Mouse (Mus musculus) forebrain, embryonic 12.5 days (tissue): ENCODE measurements around the gene Scn2b. TPM values are rescaled to one million over a fixed set of nuclear protein-coding genes. Genes with fewer than 3 reads are reported as not detected.

Experiments used
- ATAC-seq: fragments of 200-750 bp; cut with Nextera tagmentation; 2 replicates; pipeline ENCODE4 v1.8.0; 2017; ENCODE audit warnings: moderate TSS enrichment; ENCODE audit not compliant: low FRiP score
- H3K27ac ChIP-seq: fragments of 300-500 bp; sonication (generic); 2 replicates; pipeline ENCODE4 v1.5.1; 2016; ENCODE audit warnings: mild to moderate bottlenecking
- H3K27me3 ChIP-seq: fragments of 300-500 bp; sonication (generic); 2 replicates; pipeline ENCODE4 v1.6.1; 2016; ENCODE audit warnings: mild to moderate bottlenecking
- H3K36me3 ChIP-seq: fragments of 300-500 bp; sonication (generic); replicated peaks from 2 replicates; pipeline ENCODE4 v1.6.1; 2016; ENCODE audit warnings: mild to moderate bottlenecking
- H3K4me1 ChIP-seq: fragments of 300-500 bp; sonication (generic); 2 replicates; pipeline ENCODE4 v1.6.1; 2016
- H3K4me2 ChIP-seq: fragments of 300-500 bp; sonication (generic); 2 replicates; pipeline ENCODE4 v1.6.1; 2016; ENCODE audit warnings: mild to moderate bottlenecking, moderate library complexity
- H3K4me3 ChIP-seq: fragments of 300-500 bp; sonication (generic); replicated peaks from 2 replicates; pipeline ENCODE4 v1.5.1; 2016; ENCODE audit warnings: mild to moderate bottlenecking
- H3K9ac ChIP-seq: fragments of 300-500 bp; sonication (generic); 2 replicates; pipeline ENCODE4 v1.6.1; 2016; ENCODE audit warnings: mild to moderate bottlenecking
- H3K9me3 ChIP-seq: fragments of 300-500 bp; sonication (generic); 2 replicates; pipeline ENCODE4 v1.6.1; 2016
- WGBS: fragments of 180-500 bp; shearing (Covaris S2); methylation state at CpG from one replicate; pipeline ENCODE4 v1.1.7; 2016; 5-methylcytosine and 5-hydroxymethylcytosine counted together
- polyA plus RNA-seq: library from polyadenylated mRNA; unstranded; fragments of >200 nt; fragmentation: Nextera tagmentation; extraction: Ambion mirVana; gene quantifications from 2 replicates; pipeline ENCODE4 v1.2.1, GENCODE M21; 2016

The Scn2b gene
- polyA plus RNA-seq, 1 experiment from 2014 or later, result 3.1 TPM

GRCm38 (mm10) chr9:45098426-45098825, 19.2 kb upstream of the Scn2b start:
- H3K27me3 ChIP-seq, result no peaks in the 10 kb centered on the region
- no peak for ATAC-seq
- no peak overlapping the region for H3K4me2 ChIP-seq
- no peaks in the 10 kb centered on the region for H3K4me1 ChIP-seq
- 75% methylated on average over 3 of the region's 3 CpGs for WGBS
- H3K9ac ChIP-seq, result no peak overlapping the region
- no peak overlapping the region for H3K4me3 ChIP-seq
- no peak overlapping the region for H3K27ac ChIP-seq
- no peaks in the 10 kb centered on the region for H3K36me3 ChIP-seq
- H3K9me3 ChIP-seq, result no peaks in the 10 kb centered on the region

- Histone ChIP-seq H3K4me1 (no peaks in the 10 kb centered on the region), H3K9me3 (no peaks in the 10 kb centered on the region), H3K4me3 (no peak overlapping the region), H3K4me2 (no peak overlapping the region), H3K27me3 (0 out of 2 replicates have a peak, but pooled peaks cover 3% of the 10 kb centered on the region), H3K9ac (no peak overlapping the region), H3K36me3 (no peaks in the 10 kb centered on the region), H3K27ac (no peak overlapping the region)
- ATAC-seq, result no peak
- 83% methylated on average over 1 of the region's 1 CpGs for WGBS
Measured at GRCm38 (mm10) chr9:45102528-45102927, 15.1 kb upstream of the Scn2b start.

GRCm38 (mm10) chr9:45103211-45103979, 14.2 kb upstream of the Scn2b start:
- no peak overlapping the region for H3K4me3 ChIP-seq
- H3K36me3 ChIP-seq, result no peaks in the 10 kb centered on the region
- H3K4me2 ChIP-seq, result no peak overlapping the region
- no peak overlapping the region for H3K27ac ChIP-seq
- ATAC-seq, result no peak
- WGBS, result 76% methylated on average over 11 of the region's 11 CpGs
- H3K27me3 ChIP-seq, result 0 out of 2 replicates have a peak, but pooled peaks cover 3% of the 10 kb centered on the region
- no peaks in the 10 kb centered on the region for H3K4me1 ChIP-seq
- H3K9me3 ChIP-seq, result no peaks in the 10 kb centered on the region
- H3K9ac ChIP-seq, result no peak overlapping the region

GRCm38 (mm10) chr9:45105596-45106374, 11.8 kb upstream of the Scn2b start:
- H3K27ac ChIP-seq, result no peak overlapping the region
- no peak overlapping the region for H3K4me2 ChIP-seq
- no peaks in the 10 kb centered on the region for H3K4me1 ChIP-seq
- no peak overlapping the region for H3K4me3 ChIP-seq
- H3K36me3 ChIP-seq, result no peaks in the 10 kb centered on the region
- 86% methylated on average over 2 of the region's 2 CpGs for WGBS
- ATAC-seq, result no peak
- no peak overlapping the region for H3K9ac ChIP-seq
- H3K27me3 ChIP-seq, result 0 out of 2 replicates have a peak, but pooled peaks cover 3% of the 10 kb centered on the region
- no peaks in the 10 kb centered on the region for H3K9me3 ChIP-seq

GRCm38 (mm10) chr9:45115706-45116105, 1.9 kb upstream of the Scn2b start:
- H3K27me3 ChIP-seq, result peaks cover 14% of the 10 kb centered on the region
- no peaks in the 10 kb centered on the region for H3K36me3 ChIP-seq
- no peak overlapping the region for H3K27ac ChIP-seq
- H3K9me3 ChIP-seq, result no peaks in the 10 kb centered on the region
- peak overlapping the region; percentile 45; the same call in 1 of the 2 replicates for H3K9ac ChIP-seq
- H3K4me1 ChIP-seq, result peaks cover 20% of the 10 kb centered on the region
- WGBS, result 2% methylated on average over 14 of the region's 14 CpGs
- H3K4me3 ChIP-seq, result peak overlapping the region; percentile 37
- peak overlapping the region; percentile 58 for H3K4me2 ChIP-seq
- ATAC-seq, result no peak

- ATAC-seq, result no peak
- Histone ChIP-seq H3K9me3 (no peaks in the 10 kb centered on the region), H3K4me2 (no peak overlapping the region), H3K27me3 (peaks cover 14% of the 10 kb centered on the region), H3K4me3 (no peak overlapping the region), H3K36me3 (no peaks in the 10 kb centered on the region), H3K9ac (no peak overlapping the region; the same call in 1 of the 2 replicates), H3K4me1 (peaks cover 20% of the 10 kb centered on the region), H3K27ac (no peak overlapping the region)
- WGBS, result 73% methylated on average over 9 of the region's 9 CpGs
Measured at GRCm38 (mm10) chr9:45116819-45117218, 763 bp upstream of the Scn2b start.

GRCm38 (mm10) chr9:45118552-45118951, 970 bp downstream of the Scn2b start:
- Histone ChIP-seq H3K27me3 (peaks cover 10% of the 10 kb centered on the region), H3K4me2 (peak overlapping the region; percentile 56), H3K36me3 (no peaks in the 10 kb centered on the region), H3K9ac (peak overlapping the region; percentile 70), H3K27ac (no peak overlapping the region), H3K4me3 (peak overlapping the region; percentile 55), H3K4me1 (peaks cover 29% of the 10 kb centered on the region), H3K9me3 (no peaks in the 10 kb centered on the region)
- ATAC-seq, result no peak
- WGBS, result 27% methylated on average over 10 of the region's 10 CpGs

GRCm38 (mm10) chr9:45119316-45119953, 1.9 kb downstream of the Scn2b start:
- Histone ChIP-seq H3K4me2 (no peak overlapping the region; the same call in 1 of the 2 replicates), H3K9ac (no peak overlapping the region), H3K27ac (no peak overlapping the region), H3K36me3 (no peaks in the 10 kb centered on the region), H3K4me1 (peaks cover 29% of the 10 kb centered on the region), H3K9me3 (no peaks in the 10 kb centered on the region), H3K4me3 (no peak overlapping the region), H3K27me3 (peaks cover 10% of the 10 kb centered on the region)
- 96% methylated on average over 8 of the region's 8 CpGs for WGBS
- no peak for ATAC-seq

- H3K36me3 ChIP-seq, result no peaks in the 10 kb centered on the region
- no peaks in the 10 kb centered on the region for H3K9me3 ChIP-seq
- ATAC-seq, result no peak
- H3K27ac ChIP-seq, result no peak overlapping the region
- no peak overlapping the region for H3K9ac ChIP-seq
- peaks cover 29% of the 10 kb centered on the region for H3K4me1 ChIP-seq
- 90% methylated on average over 14 of the region's 14 CpGs for WGBS
- H3K4me2 ChIP-seq, result no peak overlapping the region
- H3K27me3 ChIP-seq, result peaks cover 10% of the 10 kb centered on the region
- H3K4me3 ChIP-seq, result no peak overlapping the region
Measured at GRCm38 (mm10) chr9:45119954-45120530, 2.5 kb downstream of the Scn2b start.

- Histone ChIP-seq H3K36me3 (peaks cover 4% of the 10 kb centered on the region; the same call in 1 of the 2 replicates), H3K4me3 (no peak overlapping the region), H3K9me3 (no peaks in the 10 kb centered on the region), H3K27ac (no peak overlapping the region), H3K27me3 (peaks cover 10% of the 10 kb centered on the region), H3K9ac (no peak overlapping the region), H3K4me2 (no peak overlapping the region), H3K4me1 (peaks cover 26% of the 10 kb centered on the region)
- 92% methylated on average over 6 of the region's 6 CpGs for WGBS
- no peak for ATAC-seq
Measured at GRCm38 (mm10) chr9:45120567-45120966, 3.0 kb downstream of the Scn2b start.

- no peak for ATAC-seq
- Histone ChIP-seq H3K9ac (no peak overlapping the region), H3K4me3 (no peak overlapping the region), H3K9me3 (no peaks in the 10 kb centered on the region), H3K4me2 (no peak overlapping the region), H3K27me3 (peaks cover 10% of the 10 kb centered on the region), H3K4me1 (peaks cover 23% of the 10 kb centered on the region), H3K27ac (no peak overlapping the region), H3K36me3 (peaks cover 7% of the 10 kb centered on the region; the same call in 1 of the 2 replicates)
- 58% methylated on average over 6 of the region's 6 CpGs for WGBS
Measured at GRCm38 (mm10) chr9:45121001-45121400, 3.4 kb downstream of the Scn2b start.

- Histone ChIP-seq H3K4me2 (peak overlapping the region; percentile 47), H3K9ac (peak overlapping the region; percentile 29; the same call in 1 of the 2 replicates), H3K27ac (no peak overlapping the region)
Measured at GRCm38 (mm10) chr9:45121769-45122168, 4.2 kb downstream of the Scn2b start.

More at GRCm38 (mm10) chr9:45121769-45122168, 4.2 kb downstream of the Scn2b start:
- no peaks in the 10 kb centered on the region for H3K9me3 ChIP-seq
- 4% methylated on average over 10 of the region's 10 CpGs for WGBS
- H3K27me3 ChIP-seq, result peaks cover 6% of the 10 kb centered on the region
- H3K4me1 ChIP-seq, result peaks cover 21% of the 10 kb centered on the region
- H3K4me3 ChIP-seq, result peak overlapping the region; percentile 13; the same call in 1 of the 2 replicates
- ATAC-seq, result peak; percentile 63; the same call in 1 of the 2 replicates
- peaks cover 7% of the 10 kb centered on the region; the same call in 1 of the 2 replicates for H3K36me3 ChIP-seq
